Mouse (Mus musculus) effector memory CD4-positive, alpha-beta T cell, adult 7 months (primary cell): Measurements from ENCODE around the gene Skint11. TPM values are rescaled to one million over a fixed set of nuclear protein-coding genes. Genes with fewer than 3 reads are reported as not detected.

Experiments used
- polyA plus RNA-seq: library from polyadenylated mRNA; unstranded; fragments of 100-300 nt; shearing (Covaris generic); gene quantifications from one replicate; pipeline ENCODE4 v1.2.1, GENCODE M21; 2017

Skint11 gene
- not detected for polyA plus RNA-seq

GRCm38 (mm10) chr4:114163084-114163483 lies at the start of gene Skint11:
TSS of gene Skint11 (plus strand) at chr4:114163384.

Other genes starting within 250 kb of the Skint11 start
- gene Skint5, start 163.9 kb upstream of the Skint11 start, polyA plus RNA-seq, result not detected
- not detected for gene Trabd2b, start 243.3 kb downstream of the Skint11 start, polyA plus RNA-seq